In the genomic region with DNA sequence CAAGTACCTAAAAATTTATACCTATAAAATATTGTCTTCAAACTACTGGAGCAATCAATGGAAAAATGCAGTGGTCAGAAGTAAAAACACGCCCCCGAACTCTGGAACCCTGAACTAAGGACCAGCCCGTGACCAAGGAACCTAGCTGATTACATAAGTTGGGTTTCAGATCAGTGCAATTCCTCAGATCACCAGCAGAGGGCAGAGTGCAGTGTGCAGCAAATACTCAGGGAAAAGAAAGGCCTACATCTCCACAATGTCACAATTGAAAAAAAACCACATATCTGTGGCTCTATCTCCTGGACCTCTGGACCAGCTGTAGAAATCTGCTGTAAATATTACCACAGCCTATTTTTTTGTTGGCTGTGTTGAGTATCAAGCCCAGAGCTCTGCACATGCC, we compare ENCODE assay signal across 8 mouse cellular contexts. TPM values are rescaled to one million over a fixed set of nuclear protein-coding genes. Genes with fewer than 3 reads are reported as not detected.
DNase-seq lines count a peak whose midpoint lies in the region; ATAC-seq lines count a peak whose summit lies in the region.

No protein-coding gene starts in this region.

- H3K27ac ChIP-seq in lung, embryonic 16.5 days (ENCODE audit: low read length): no peak overlapping the region

- ATAC-seq in lung, embryonic 16.5 days (ENCODE audit: low read depth): peak; percentile 45; the same call in 1 of the 2 replicates

- H3K36me3 ChIP-seq in lung, embryonic 16.5 days (ENCODE audit: control insufficient read depth, insufficient read depth, low read length): peaks cover 16% of the 10 kb centered on the region

- no peaks in the 10 kb centered on the region for H3K4me1 ChIP-seq in lung, embryonic 16.5 days (replicated peaks; ENCODE audit: control insufficient read depth, insufficient read depth, low read length)

- DNase-seq in B cell, adult 2 months: peak; percentile 83 to 84
- DNase-seq in MEL-GATA-1-ER (ENCODE audit: extremely low read depth, low read depth): peak; percentile 49
- DNase-seq in cerebellum, adult 9-10 months: peak; percentile 94
- peak; percentile 62 to 68 for DNase-seq in gastrocnemius, adult 8-10 months (ENCODE audit: low spot score in 2 of 2)
- peak; percentile 84 for DNase-seq in layer of hippocampus, adult 11-12 months (ENCODE audit: low spot score)
- DNase-seq in right cerebral cortex, adult 2 months (ENCODE audit: low spot score in 2 of 2): peak; percentile 90 to 91
- DNase-seq in urinary bladder, postnatal 25 days (ENCODE audit: low spot score): peak; percentile 72

- H3K9me3 ChIP-seq in lung, embryonic 16.5 days (ENCODE audit: control insufficient read depth, low read length): no peaks in the 10 kb centered on the region

- no peak overlapping the region for H3K4me2 ChIP-seq in lung, embryonic 16.5 days (ENCODE audit: low read depth, low read length)

- no peak overlapping the region for H3K4me3 ChIP-seq in lung, embryonic 16.5 days (ENCODE audit: low read length)

- 22% methylated on average over 3 of the region's 3 CpGs for WGBS in lung, embryonic 16.5 days

- H3K27me3 ChIP-seq in lung, embryonic 16.5 days (ENCODE audit: control insufficient read depth, insufficient read depth, low read depth, low read length): no peaks in the 10 kb centered on the region

- H3K9ac ChIP-seq in lung, embryonic 16.5 days (ENCODE audit: low read length): no peak overlapping the region

RNA-seq across cellular contexts. Expression of a gene that starts 13.1 kb away (rescaled TPM):
- total RNA-seq in gastrocnemius, adult 8-10 months (2022): 10 to 100 TPM; 25.5 to 34.6 (median 30.2) TPM
- polyA plus RNA-seq in lung, embryonic 16.5 days (2015; fragmentation: Nextera tagmentation; extraction: Ambion mirVana): 15.9 and 16.4 TPM in 2 replicates
